Mouse (Mus musculus) lung, postnatal 0 days (tissue): ENCODE results near the gene Pou6f1. TPM values are rescaled to one million over a fixed set of nuclear protein-coding genes. Genes with fewer than 3 reads are reported as not detected.

Source experiments
- ATAC-seq: fragments of 200-750 bp; cut with Nextera tagmentation; 2 replicates; pipeline ENCODE4 v1.8.0; 2017; ENCODE audit warnings: moderate library complexity
- DNase-seq: peaks from one replicate; pipeline ENCODE4 v3.0.0-alpha.2; 2016; ENCODE audit warnings: low spot score
- H3K27ac ChIP-seq: fragments of 300-500 bp; sonication (generic); 2 replicates; pipeline ENCODE4 v1.5.1; 2014; ENCODE audit warnings: antibody characterized with exemption, mild to moderate bottlenecking, low read length, mixed read lengths
- H3K27me3 ChIP-seq: fragments of 300-500 bp; sonication (generic); replicated peaks from 2 replicates; pipeline ENCODE4 v1.6.1; 2014; ENCODE audit warnings: low read length, mixed read lengths; ENCODE audit not compliant: insufficient read depth
- H3K36me3 ChIP-seq: fragments of 300-500 bp; sonication (generic); 2 replicates; pipeline ENCODE4 v1.6.1; 2014; ENCODE audit warnings: low read length, mixed read lengths; ENCODE audit not compliant: insufficient read depth
- H3K4me1 ChIP-seq: fragments of 300-500 bp; sonication (generic); 2 replicates; pipeline ENCODE4 v1.6.1; 2014; ENCODE audit warnings: antibody characterized with exemption, low read depth, low read length, mixed read lengths; ENCODE audit not compliant: insufficient read depth
- H3K4me2 ChIP-seq: fragments of 300-500 bp; sonication (generic); replicated peaks from 2 replicates; pipeline ENCODE4 v1.6.1; 2014; ENCODE audit warnings: low read depth, mild to moderate bottlenecking, low read length, moderate library complexity, mixed read lengths
- H3K4me3 ChIP-seq: fragments of 300-500 bp; sonication (generic); 2 replicates; pipeline ENCODE4 v1.5.1; 2014; ENCODE audit warnings: low read depth, low read length
- H3K9ac ChIP-seq: fragments of 300-500 bp; sonication (generic); replicated peaks from 2 replicates; pipeline ENCODE4 v1.6.1; 2014; ENCODE audit warnings: low read depth, mild to moderate bottlenecking
- H3K9me3 ChIP-seq: fragments of 300-500 bp; sonication (generic); 2 replicates; pipeline ENCODE4 v1.6.1; 2016; ENCODE audit warnings: low read length, mixed read lengths
- CTCF ChIP-seq: IDR thresholded peaks from 2 replicates; pipeline ENCODE4 v1.5.1; 2016; ENCODE audit warnings: antibody characterized with exemption, mild to moderate bottlenecking
- EP300 ChIP-seq: IDR thresholded peaks from 2 replicates; pipeline ENCODE4 v1.6.1; 2016; ENCODE audit warnings: antibody characterized with exemption, mild to moderate bottlenecking, control low read depth
- WGBS: fragments of 180-500 bp; shearing (Covaris S2); extraction: QIAGEN DNeasy Blood & Tissue Kit; methylation state at CpG from one replicate; pipeline ENCODE4 v1.1.7; 2014; 5-methylcytosine and 5-hydroxymethylcytosine counted together
- polyA plus RNA-seq: library from polyadenylated mRNA; unstranded; fragments of >200 nt; fragmentation: Nextera tagmentation; extraction: Ambion mirVana; gene quantifications from 2 replicates; pipeline ENCODE4 v1.2.1, GENCODE M21; 2015

Pou6f1 gene
- polyA plus RNA-seq, 1 experiment from 2014 or later, result 7.6 TPM

GRCm38 (mm10) chr15:100631454-100632170 lies 31.8 kb upstream of the Pou6f1 start:
- no peaks in the 10 kb centered on the region for H3K9me3 ChIP-seq
- H3K9ac ChIP-seq, result no peak overlapping the region
- H3K4me1 ChIP-seq, result peaks cover 5% of the 10 kb centered on the region; the same call in 1 of the 2 replicates
- peak; percentile 29; the same call in 1 of the 2 replicates for ATAC-seq
- peak; percentile 42 for DNase-seq
- 0 out of 2 replicates have a peak overlapping the region, but pooled peaks have one; percentile 7 for H3K27ac ChIP-seq
- H3K4me3 ChIP-seq, result no peak overlapping the region
- H3K36me3 ChIP-seq, result no peaks in the 10 kb centered on the region
- H3K27me3 ChIP-seq, result no peaks in the 10 kb centered on the region
- no peak overlapping the region for H3K4me2 ChIP-seq
- WGBS, result 72% methylated on average over 12 of the region's 12 CpGs
- TF ChIP-seq EP300, result no peak
- no peak for TF ChIP-seq CTCF

GRCm38 (mm10) chr15:100630126-100630525 lies 30.3 kb upstream of the Pou6f1 start:
- no peaks in the 10 kb centered on the region for H3K36me3 ChIP-seq
- no peaks in the 10 kb centered on the region for H3K9me3 ChIP-seq
- H3K4me2 ChIP-seq, result no peak overlapping the region
- DNase-seq (no peak), ATAC-seq (no peak)
- H3K4me1 ChIP-seq, result peaks cover 5% of the 10 kb centered on the region; the same call in 1 of the 2 replicates
- H3K27ac ChIP-seq, result no peak overlapping the region
- TF ChIP-seq EP300, result no peak
- no peak for TF ChIP-seq CTCF
- H3K27me3 ChIP-seq, result no peaks in the 10 kb centered on the region
- 74% methylated on average over 3 of the region's 3 CpGs for WGBS
- no peak overlapping the region for H3K9ac ChIP-seq
- no peak overlapping the region for H3K4me3 ChIP-seq

GRCm38 (mm10) chr15:100628797-100629196 lies 29.0 kb upstream of the Pou6f1 start:
- TF ChIP-seq CTCF (no peak), EP300 (peak; percentile 90)
- WGBS, result 41% methylated on average over 7 of the region's 7 CpGs
- no peaks in the 10 kb centered on the region for H3K36me3 ChIP-seq
- ATAC-seq, result peak; percentile 75
- peaks cover 5% of the 10 kb centered on the region; the same call in 1 of the 2 replicates for H3K4me1 ChIP-seq
- no peak overlapping the region for H3K4me3 ChIP-seq
- peak; percentile 71 for DNase-seq
- H3K9me3 ChIP-seq, result no peaks in the 10 kb centered on the region
- peak overlapping the region; percentile 74 for H3K27ac ChIP-seq
- no peak overlapping the region for H3K4me2 ChIP-seq
- no peak overlapping the region for H3K9ac ChIP-seq
- no peaks in the 10 kb centered on the region for H3K27me3 ChIP-seq

GRCm38 (mm10) chr15:100627774-100628370 lies 28.1 kb upstream of the Pou6f1 start:
- Histone ChIP-seq H3K27ac (peak overlapping the region; percentile 74), H3K9me3 (no peaks in the 10 kb centered on the region), H3K4me3 (no peak overlapping the region), H3K9ac (no peak overlapping the region), H3K4me2 (no peak overlapping the region), H3K36me3 (no peaks in the 10 kb centered on the region), H3K4me1 (peaks cover 5% of the 10 kb centered on the region; the same call in 1 of the 2 replicates), H3K27me3 (no peaks in the 10 kb centered on the region)
- 10% methylated on average over 11 of the region's 11 CpGs for WGBS
- TF ChIP-seq EP300, result peak; percentile 7; the same call in 1 of the 2 replicates
- TF ChIP-seq CTCF, result no peak
- DNase-seq (peak; percentile 49), ATAC-seq (peak; percentile 30; the same call in 1 of the 2 replicates)

GRCm38 (mm10) chr15:100627287-100627686 lies 27.5 kb upstream of the Pou6f1 start:
- no peaks in the 10 kb centered on the region for H3K9me3 ChIP-seq
- DNase-seq, result no peak
- H3K27me3 ChIP-seq, result no peaks in the 10 kb centered on the region
- no peaks in the 10 kb centered on the region for H3K36me3 ChIP-seq
- H3K27ac ChIP-seq, result peak overlapping the region; percentile 74
- no peak overlapping the region for H3K4me3 ChIP-seq
- H3K9ac ChIP-seq, result no peak overlapping the region
- ATAC-seq, result no peak
- H3K4me1 ChIP-seq, result peaks cover 5% of the 10 kb centered on the region; the same call in 1 of the 2 replicates
- 33% methylated on average over 10 of the region's 10 CpGs for WGBS
- no peak overlapping the region for H3K4me2 ChIP-seq
- TF ChIP-seq EP300, result 0 out of 2 replicates have a peak, but pooled peaks have one; percentile 35
- no peak for TF ChIP-seq CTCF

GRCm38 (mm10) chr15:100624435-100624834 lies 24.7 kb upstream of the Pou6f1 start:
- ATAC-seq (no peak), DNase-seq (no peak)
- no peaks in the 10 kb centered on the region for H3K27me3 ChIP-seq
- TF ChIP-seq EP300, result no peak
- TF ChIP-seq CTCF, result no peak
- no peak overlapping the region for H3K4me3 ChIP-seq
- no peaks in the 10 kb centered on the region for H3K9me3 ChIP-seq
- no peak overlapping the region for H3K27ac ChIP-seq
- no peak overlapping the region for H3K4me2 ChIP-seq
- H3K36me3 ChIP-seq, result peaks cover 11% of the 10 kb centered on the region; the same call in 1 of the 2 replicates
- 92% methylated on average over 3 of the region's 3 CpGs for WGBS
- H3K4me1 ChIP-seq, result peaks cover 5% of the 10 kb centered on the region; the same call in 1 of the 2 replicates
- H3K9ac ChIP-seq, result no peak overlapping the region
